Mouse (Mus musculus): Measurements from ENCODE around the gene Mrpl38. TPM values are rescaled to one million over a fixed set of nuclear protein-coding genes. Genes with fewer than 3 reads are reported as not detected.

The Mrpl38 gene
- polyA plus RNA-seq (2015; fragmentation: Nextera tagmentation; extraction: Ambion mirVana) = 78.7 and 82.2 TPM in 2 replicates

GRCm38 (mm10) chr11:116138468-116139138, at the start of gene Mrpl38:
TSS of gene Mrpl38 (minus strand) at chr11:116138868.

GRCm38 (mm10) chr11:116167884-116168439, 29.3 kb upstream of the Mrpl38 start, which contains the start of gene Fbf1:
TSS of gene Fbf1 (minus strand) at chr11:116168166.

GRCm38 (mm10) chr11:116130488-116131205, 8.0 kb downstream of the Mrpl38 start, which contains the start of gene Trim65:
TSS of gene Trim65 (minus strand) at chr11:116131128.

GRCm38 (mm10) chr11:116127156-116127980, 11.3 kb downstream of the Mrpl38 start, which contains the start of gene Trim47:
TSS of gene Trim47 (minus strand) at chr11:116127210.

GRCm38 (mm10) chr11:116086258-116087193, 52.1 kb downstream of the Mrpl38 start, which contains the start of gene Wbp2:
TSS of gene Wbp2 (minus strand) at chr11:116086995.

Other genes starting within 250 kb of the Mrpl38 start
- gene Smim5, start 238.9 kb downstream of the Mrpl38 start, polyA plus RNA-seq (2015; fragmentation: Nextera tagmentation; extraction: Ambion mirVana) = 35.1 and 36.7 TPM in 2 replicates
- 0.64 and 0.80 TPM in 2 replicates for gene Smim6, start 226.9 kb downstream of the Mrpl38 start, polyA plus RNA-seq (2015; fragmentation: Nextera tagmentation; extraction: Ambion mirVana)
- 20.3 and 23.4 TPM in 2 replicates for gene Sap30bp, start 205.6 kb downstream of the Mrpl38 start, polyA plus RNA-seq (2015; fragmentation: Nextera tagmentation; extraction: Ambion mirVana)
- 5.2 and 5.6 TPM in 2 replicates for gene Recql5, start 205.4 kb downstream of the Mrpl38 start, polyA plus RNA-seq (2015; fragmentation: Nextera tagmentation; extraction: Ambion mirVana)
- gene Itgb4, start 164.2 kb downstream of the Mrpl38 start, polyA plus RNA-seq (2015; fragmentation: Nextera tagmentation; extraction: Ambion mirVana) = 1.6 and 2.1 TPM in 2 replicates
- 51.1 and 63.1 TPM in 2 replicates for gene Galk1, start 126.1 kb downstream of the Mrpl38 start, polyA plus RNA-seq (2015; fragmentation: Nextera tagmentation; extraction: Ambion mirVana)
- gene H3f3b, start 110.9 kb downstream of the Mrpl38 start, polyA plus RNA-seq (2015; fragmentation: Nextera tagmentation; extraction: Ambion mirVana) = 498 and 591 TPM in 2 replicates
- 10.3 and 10.8 TPM in 2 replicates for gene Unk, start 108.5 kb downstream of the Mrpl38 start, polyA plus RNA-seq (2015; fragmentation: Nextera tagmentation; extraction: Ambion mirVana)
- 1.6 and 2.0 TPM in 2 replicates for gene Unc13d, start 60.9 kb downstream of the Mrpl38 start, polyA plus RNA-seq (2015; fragmentation: Nextera tagmentation; extraction: Ambion mirVana)
- gene Wbp2, start 51.9 kb downstream of the Mrpl38 start, polyA plus RNA-seq (2015; fragmentation: Nextera tagmentation; extraction: Ambion mirVana) = 72.0 and 74.4 TPM in 2 replicates
- 29.1 and 38.2 TPM in 2 replicates for gene Trim47, start 11.7 kb downstream of the Mrpl38 start, polyA plus RNA-seq (2015; fragmentation: Nextera tagmentation; extraction: Ambion mirVana)
- gene Trim65, start 7.7 kb downstream of the Mrpl38 start, polyA plus RNA-seq (2015; fragmentation: Nextera tagmentation; extraction: Ambion mirVana) = 2.2 and 2.3 TPM in 2 replicates
- gene Fbf1, start 29.3 kb upstream of the Mrpl38 start, polyA plus RNA-seq (2015; fragmentation: Nextera tagmentation; extraction: Ambion mirVana) = 8.8 TPM in 2 replicates
- gene Ten1, start 60.0 kb upstream of the Mrpl38 start, polyA plus RNA-seq (2015; fragmentation: Nextera tagmentation; extraction: Ambion mirVana) = 30.5 and 34.0 TPM in 2 replicates
- 29.7 and 37.4 TPM in 2 replicates for gene Acox1, start 60.2 kb upstream of the Mrpl38 start, polyA plus RNA-seq (2015; fragmentation: Nextera tagmentation; extraction: Ambion mirVana)
- gene Evpl, start 99.2 kb upstream of the Mrpl38 start, polyA plus RNA-seq (2015; fragmentation: Nextera tagmentation; extraction: Ambion mirVana) = 0.46 and 1.4 TPM in 2 replicates
- gene Srp68, start 135.3 kb upstream of the Mrpl38 start, polyA plus RNA-seq (2015; fragmentation: Nextera tagmentation; extraction: Ambion mirVana) = 70.8 and 73.0 TPM in 2 replicates
- 0.37 and 0.53 TPM in 2 replicates for gene Galr2, start 142.1 kb upstream of the Mrpl38 start, polyA plus RNA-seq (2015; fragmentation: Nextera tagmentation; extraction: Ambion mirVana)
- gene Exoc7, start 168.4 kb upstream of the Mrpl38 start, polyA plus RNA-seq (2015; fragmentation: Nextera tagmentation; extraction: Ambion mirVana) = 56.0 and 57.2 TPM in 2 replicates
- 0.10 and 0.19 TPM in 2 replicates for gene Foxj1, start 196.5 kb upstream of the Mrpl38 start, polyA plus RNA-seq (2015; fragmentation: Nextera tagmentation; extraction: Ambion mirVana)

Measured in skeletal muscle tissue, postnatal 0 days (tissue).